Mouse (Mus musculus): Measurements from ENCODE around the gene Slit1. TPM values are rescaled to one million over a fixed set of nuclear protein-coding genes. Genes with fewer than 3 reads are reported as not detected.

Gene Slit1
- polyA plus RNA-seq, 1 experiment = 0.80 TPM

DNA sequence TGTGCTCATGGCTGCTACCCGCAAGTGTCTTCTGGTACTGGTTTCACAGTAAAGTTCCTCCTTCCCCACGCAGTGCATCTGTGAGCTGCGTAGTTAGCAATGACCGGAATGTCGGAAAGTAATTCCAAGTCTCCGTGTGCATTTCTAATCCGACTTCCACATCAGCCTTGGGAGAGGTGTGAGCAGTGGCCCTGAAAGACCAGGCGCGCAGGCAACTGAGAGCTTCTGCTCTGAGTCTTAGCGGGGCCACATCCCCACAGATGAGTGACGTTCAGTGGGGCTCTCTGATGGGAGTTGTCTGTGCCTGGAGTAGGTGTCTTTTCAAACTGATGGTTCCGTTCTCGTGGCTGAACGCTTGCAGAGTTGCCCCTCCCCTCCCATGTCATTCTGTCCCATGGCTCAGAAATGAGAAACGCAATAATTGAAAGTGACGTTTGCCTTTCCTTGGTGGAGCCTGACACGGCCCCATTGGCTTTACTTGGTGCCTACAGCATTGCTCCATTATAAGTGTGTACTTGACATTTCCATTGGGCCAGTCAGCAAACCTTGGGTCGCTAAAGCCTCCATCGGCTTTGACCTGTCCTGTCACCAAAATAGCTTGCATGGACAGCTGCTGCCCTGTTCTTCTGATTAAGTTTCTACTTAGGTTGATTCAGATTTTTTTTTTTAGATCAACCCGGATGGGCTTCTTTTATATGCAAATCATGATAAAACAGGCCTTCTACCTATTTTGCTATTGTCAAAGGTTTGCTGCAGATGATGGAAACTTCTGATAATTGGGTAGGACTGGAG is 155.8 kb downstream of the Slit1 start:
- no peak overlapping the region for H3ac ChIP-seq (ENCODE audit: control insufficient read depth, insufficient read length)
- H3K4me2 ChIP-seq (ENCODE audit: low read depth) = no peak overlapping the region
- H3K4me3 ChIP-seq = no peak overlapping the region
- TF ChIP-seq MYOG (IDR thresholded peaks at IDR 0.05; ENCODE audit: control insufficient read depth in 1 of 3, insufficient read depth in 1 of 3, insufficient read length in 2 of 3, low read depth in 2 of 3) = peak in 2 of 3 experiments; percentile 20 to 51
- no peak for TF ChIP-seq REST (IDR thresholded peaks at IDR 0.05; ENCODE audit: insufficient read depth, insufficient read length)
- TF ChIP-seq MYOD1 (IDR thresholded peaks at IDR 0.05; ENCODE audit: control insufficient read depth in 1 of 3, insufficient read length in 2 of 3, low read depth in 2 of 3) = peak in 1 of 3 experiments; percentile 62
- H3K36me3 ChIP-seq (ENCODE audit: control insufficient read depth, insufficient read depth) = peaks cover 10% of the 10 kb centered on the region
- no peaks in the 10 kb centered on the region for H3K27me3 ChIP-seq (ENCODE audit: control insufficient read depth, insufficient read depth, insufficient read length)
- H3K79me2 ChIP-seq (ENCODE audit: control insufficient read depth, insufficient read depth) = no peaks in the 10 kb centered on the region

DNA sequence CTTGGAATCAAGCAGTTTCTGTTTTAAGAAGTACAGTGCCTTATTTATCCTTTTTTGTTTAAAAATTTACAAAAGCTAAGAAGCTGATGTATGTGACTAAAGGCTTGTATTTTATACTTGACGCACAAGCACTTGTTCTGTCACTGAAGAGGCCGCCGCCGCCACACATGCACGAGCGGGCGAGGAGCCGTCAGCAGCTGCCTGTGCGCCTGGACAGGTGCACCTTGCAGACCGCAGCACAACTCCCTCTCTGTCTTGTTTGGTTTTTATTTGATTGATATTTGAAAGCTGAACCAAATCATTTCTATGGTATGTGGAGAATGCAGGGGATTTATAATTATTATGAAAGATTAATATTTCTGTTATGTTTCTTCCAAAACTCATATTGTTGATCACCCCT is 156.7 kb downstream of the Slit1 start:
- no peaks in the 10 kb centered on the region for H3K27me3 ChIP-seq (ENCODE audit: control insufficient read depth, insufficient read depth, insufficient read length)
- H3K36me3 ChIP-seq (ENCODE audit: control insufficient read depth, insufficient read depth) = peaks cover 15% of the 10 kb centered on the region
- H3K4me2 ChIP-seq (ENCODE audit: low read depth) = no peak overlapping the region
- no peaks in the 10 kb centered on the region for H3K79me2 ChIP-seq (ENCODE audit: control insufficient read depth, insufficient read depth)
- no peak overlapping the region for H3K4me3 ChIP-seq
- H3ac ChIP-seq (ENCODE audit: control insufficient read depth, insufficient read length) = no peak overlapping the region
- TF ChIP-seq MYOG (IDR thresholded peaks at IDR 0.05; ENCODE audit: control insufficient read depth in 1 of 3, insufficient read depth in 1 of 3, insufficient read length in 2 of 3, low read depth in 2 of 3) (peak in 2 of 3 experiments; percentile 57 to 71), MYOD1 (IDR thresholded peaks at IDR 0.05; ENCODE audit: control insufficient read depth in 1 of 3, insufficient read length in 2 of 3, low read depth in 2 of 3) (peak in 1 of 3 experiments; percentile 80), TCF12 (IDR thresholded peaks at IDR 0.05; ENCODE audit: insufficient read depth, poor library complexity, severe bottlenecking) (no peak), POLR2A (IDR thresholded peaks at IDR 0.05; ENCODE audit: insufficient read length, low read depth) (no peak), POLR2AphosphoS2 (IDR thresholded peaks at IDR 0.05; ENCODE audit: insufficient read length, low read depth) (no peak), REST (IDR thresholded peaks at IDR 0.05; ENCODE audit: insufficient read depth, insufficient read length) (no peak), TCF3 (IDR thresholded peaks at IDR 0.05; ENCODE audit: insufficient read length, low read depth) (peak; percentile 10)

DNA sequence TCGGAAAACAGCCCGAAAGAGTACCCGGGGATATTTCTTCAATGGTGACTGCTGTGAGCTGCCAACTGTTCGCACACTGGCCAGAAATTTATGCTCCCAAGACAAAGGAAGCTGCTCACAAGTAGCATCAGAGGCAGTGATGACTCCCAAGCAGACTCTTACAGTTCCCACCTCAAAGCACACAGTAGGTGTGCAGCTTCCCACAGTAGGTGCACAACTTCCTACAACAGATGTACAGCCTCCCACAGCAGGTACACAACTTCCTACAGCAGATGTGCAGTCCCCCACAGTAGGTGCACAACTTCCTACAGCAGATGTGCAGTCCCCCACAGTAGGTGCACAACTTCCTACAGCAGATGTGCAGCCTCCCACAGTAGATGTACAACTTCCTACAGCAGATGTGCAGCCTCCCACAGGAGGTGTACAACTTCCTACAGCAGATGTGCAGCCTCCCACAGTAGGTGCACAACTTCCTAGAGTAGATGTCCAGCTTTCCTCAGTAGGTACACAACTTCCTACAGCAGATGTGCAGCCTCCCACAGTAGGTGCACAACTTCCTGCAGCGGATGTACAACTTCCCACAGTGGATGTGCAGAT is 160.4 kb downstream of the Slit1 start:
- Histone ChIP-seq H3ac (ENCODE audit: control insufficient read depth, insufficient read length) (no peak overlapping the region), H3K4me3 (no peak overlapping the region), H3K27me3 (ENCODE audit: control insufficient read depth, insufficient read depth, insufficient read length) (no peaks in the 10 kb centered on the region), H3K79me2 (ENCODE audit: control insufficient read depth, insufficient read depth) (no peaks in the 10 kb centered on the region), H3K36me3 (ENCODE audit: control insufficient read depth, insufficient read depth) (peaks cover 15% of the 10 kb centered on the region), H3K4me2 (ENCODE audit: low read depth) (no peak overlapping the region)
- TF ChIP-seq USF1 (IDR thresholded peaks at IDR 0.05; ENCODE audit: low read depth) = no peak
- no peak for TF ChIP-seq TCF12 (IDR thresholded peaks at IDR 0.05; ENCODE audit: insufficient read depth, poor library complexity, severe bottlenecking)
- no peak for TF ChIP-seq POLR2A (IDR thresholded peaks at IDR 0.05; ENCODE audit: insufficient read length, low read depth)
- no peak for TF ChIP-seq TCF3 (IDR thresholded peaks at IDR 0.05; ENCODE audit: insufficient read length, low read depth)
- no peak for TF ChIP-seq MAX (IDR thresholded peaks at IDR 0.05; ENCODE audit: low read depth)
- TF ChIP-seq CEBPB (IDR thresholded peaks at IDR 0.05; ENCODE audit: insufficient read depth, poor library complexity, severe bottlenecking) = no peak
- no peak for TF ChIP-seq POLR2AphosphoS2 (IDR thresholded peaks at IDR 0.05; ENCODE audit: insufficient read length, low read depth)
- no peak for TF ChIP-seq MYOG (IDR thresholded peaks at IDR 0.05; ENCODE audit: control insufficient read depth in 1 of 3, insufficient read depth in 1 of 3, insufficient read length in 2 of 3, low read depth in 2 of 3)
- no peak for TF ChIP-seq MYOD1 (IDR thresholded peaks at IDR 0.05; ENCODE audit: control insufficient read depth in 1 of 3, insufficient read length in 2 of 3, low read depth in 2 of 3)
- no peak for TF ChIP-seq E2F4 (IDR thresholded peaks at IDR 0.05; ENCODE audit: insufficient read depth)
- TF ChIP-seq REST (IDR thresholded peaks at IDR 0.05; ENCODE audit: insufficient read depth, insufficient read length) = no peak
- no peak for TF ChIP-seq SRF (IDR thresholded peaks at IDR 0.05; ENCODE audit: control insufficient read depth, insufficient read length, low read depth)

DNA sequence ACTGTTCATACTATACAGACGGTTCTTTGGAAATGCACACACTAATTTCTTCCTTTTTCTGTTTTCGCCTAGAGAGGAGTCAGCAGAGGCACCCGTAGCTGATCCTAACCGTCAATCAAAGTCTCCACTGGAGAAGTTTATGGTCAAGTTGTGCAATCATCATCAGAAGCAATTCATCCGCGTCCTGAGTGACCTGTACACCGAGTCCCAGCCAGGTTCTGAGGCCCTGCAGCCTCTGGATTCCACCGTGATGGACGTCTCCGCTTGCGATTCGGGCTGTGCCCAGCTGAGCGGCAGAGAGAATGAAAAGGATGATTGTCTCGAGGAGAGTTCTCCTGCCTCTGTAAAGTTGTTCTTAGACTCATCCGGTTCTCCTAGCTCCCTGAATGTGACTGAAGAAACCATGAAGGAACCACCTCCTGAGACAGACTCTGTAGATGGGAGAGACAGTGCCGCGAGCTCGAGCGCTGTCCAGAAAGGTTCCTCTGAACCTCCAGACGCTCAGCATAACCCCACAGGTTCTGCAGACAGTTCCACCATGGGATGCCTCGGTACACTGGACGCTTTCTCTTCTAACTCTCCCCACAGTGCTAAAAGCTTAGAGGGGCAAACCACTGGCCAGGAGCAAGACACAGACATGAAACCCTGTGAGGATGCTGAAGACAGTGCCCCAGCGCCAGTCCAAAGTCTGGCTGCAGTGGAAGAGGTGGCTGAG is 161.6 kb downstream of the Slit1 start, which contains the start of gene Gm340:
Gene Gm340 (plus strand): TSS at position 665 of the 715 bp plus-strand sequence.
- TF ChIP-seq MYOG (IDR thresholded peaks at IDR 0.05; ENCODE audit: control insufficient read depth in 1 of 3, insufficient read depth in 1 of 3, insufficient read length in 2 of 3, low read depth in 2 of 3) = no peak
- Histone ChIP-seq H3K4me2 (ENCODE audit: low read depth) (no peak within 1 kb of the TSS), H3K4me3 (no peak within 1 kb of the TSS), H3K27me3 (ENCODE audit: control insufficient read depth, insufficient read depth, insufficient read length) (no peaks in the 10 kb centered on the region), H3ac (ENCODE audit: control insufficient read depth, insufficient read length) (no peak within 1 kb of the TSS), H3K79me2 (ENCODE audit: control insufficient read depth, insufficient read depth) (no peaks in the 10 kb centered on the region), H3K36me3 (ENCODE audit: control insufficient read depth, insufficient read depth) (peaks cover 15% of the 10 kb centered on the region)
